Mouse (Mus musculus): ENCODE data around the gene Dnah11.

DNA sequence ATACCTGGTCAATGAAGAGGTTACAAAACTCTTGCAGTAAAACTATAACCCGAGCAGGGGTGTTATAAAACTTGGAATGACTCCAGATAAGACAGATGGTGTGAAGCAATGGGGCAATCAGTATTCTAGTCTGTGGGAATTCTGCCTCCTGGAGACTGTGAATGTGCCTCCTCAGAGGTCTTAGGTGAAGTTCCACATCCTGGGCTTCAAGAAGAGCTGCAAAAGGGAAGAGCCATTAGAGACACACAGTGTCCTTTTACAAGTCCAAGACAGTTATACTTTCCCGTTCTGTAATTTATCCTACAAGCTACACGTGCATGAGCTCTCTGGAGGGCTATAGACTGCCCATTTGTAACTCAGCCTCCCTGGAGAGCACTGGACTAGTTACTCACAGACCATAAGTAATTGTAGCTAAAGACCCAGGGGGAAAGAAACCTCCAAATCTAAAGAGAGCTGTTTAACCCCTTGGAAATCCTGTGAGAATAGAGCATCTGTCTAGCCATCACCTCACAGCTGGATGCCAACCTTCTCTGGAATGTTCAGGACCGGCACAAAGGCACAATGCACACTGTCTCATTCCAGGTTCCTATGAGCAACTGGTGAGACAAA, 11.9 kb downstream of the Dnah11 start:
- TF ChIP-seq CTCF (IDR thresholded peaks at IDR 0.05; ENCODE audit: borderline replicate concordance, extremely low read depth, insufficient read depth, insufficient read length) (no peak), POLR2A (IDR thresholded peaks at IDR 0.05; ENCODE audit: borderline replicate concordance, extremely low read depth, insufficient read depth, insufficient read length, poor library complexity, severe bottlenecking) (no peak)
